Mouse (Mus musculus): ENCODE results near the gene Prkch.

Gene Prkch

DNA sequence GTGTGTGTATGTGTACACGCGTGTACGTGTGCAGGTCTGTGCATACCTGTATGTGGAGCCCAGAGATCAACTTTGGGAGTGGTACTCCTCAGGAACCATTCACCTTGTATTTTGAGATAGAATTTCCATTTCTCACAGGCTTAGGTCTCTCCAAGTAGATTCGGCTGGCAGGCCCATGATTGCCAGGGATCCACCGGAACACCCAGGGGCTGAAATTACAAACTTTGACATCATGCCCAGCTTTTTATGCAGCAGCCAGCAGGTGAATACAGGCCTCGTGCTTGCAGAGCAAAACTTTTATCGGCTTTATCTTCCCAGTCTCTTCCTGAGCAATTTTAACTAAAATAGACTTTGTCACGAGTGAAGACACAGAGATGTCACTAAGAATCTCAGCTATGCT is 217.2 kb downstream of the Prkch start:
- DNase-seq (ENCODE audit: low spot score) = no peak

DNA sequence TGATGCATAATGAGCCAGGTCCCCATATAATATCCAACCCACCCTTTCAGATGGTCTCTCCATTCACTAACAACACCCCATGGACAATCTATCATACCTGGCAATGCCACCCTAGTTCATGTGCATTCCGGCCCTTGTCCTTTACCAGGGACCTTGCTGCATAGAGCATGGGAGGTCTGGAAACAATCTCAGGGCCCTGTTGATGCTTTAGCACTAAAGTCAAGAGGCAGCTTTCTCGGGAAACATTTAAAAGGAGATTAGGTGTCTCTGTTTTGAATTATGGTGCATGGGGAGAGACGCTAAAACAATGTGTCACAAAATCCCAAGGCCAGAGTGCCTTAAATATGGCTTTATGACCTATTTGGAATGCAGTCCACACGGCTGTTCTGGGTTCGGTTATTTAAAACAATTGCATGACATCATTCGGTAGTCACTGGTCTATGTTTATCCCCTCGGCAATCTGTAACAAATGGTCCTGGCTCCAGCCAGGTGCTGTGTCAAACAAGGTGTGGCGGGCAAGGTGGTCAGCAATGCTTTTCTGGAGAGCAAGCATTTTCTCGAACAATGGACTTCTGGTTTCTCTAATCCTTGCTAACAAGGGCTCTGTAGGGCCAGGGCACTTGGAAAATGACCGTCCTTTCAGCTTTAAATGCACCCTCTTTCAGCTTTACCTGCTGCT is 217.9 kb downstream of the Prkch start:
- DNase-seq (ENCODE audit: low spot score) = no peak

- no peak for DNase-seq (ENCODE audit: low spot score)
Measured at GRCm38 (mm10) chr12:73803946-73804345, 219.3 kb downstream of the Prkch start.

- DNase-seq (ENCODE audit: low spot score) = no peak
Measured at GRCm38 (mm10) chr12:73805541-73805940, 220.9 kb downstream of the Prkch start.

- no peak for DNase-seq (ENCODE audit: low spot score)
Measured at GRCm38 (mm10) chr12:73806003-73806402, 221.4 kb downstream of the Prkch start.

GRCm38 (mm10) chr12:73807228-73807627 is 222.6 kb downstream of the Prkch start:
- DNase-seq (ENCODE audit: low spot score) = no peak

- no peak for DNase-seq (ENCODE audit: low spot score)
Measured at GRCm38 (mm10) chr12:73810041-73810795, 225.6 kb downstream of the Prkch start.

DNA sequence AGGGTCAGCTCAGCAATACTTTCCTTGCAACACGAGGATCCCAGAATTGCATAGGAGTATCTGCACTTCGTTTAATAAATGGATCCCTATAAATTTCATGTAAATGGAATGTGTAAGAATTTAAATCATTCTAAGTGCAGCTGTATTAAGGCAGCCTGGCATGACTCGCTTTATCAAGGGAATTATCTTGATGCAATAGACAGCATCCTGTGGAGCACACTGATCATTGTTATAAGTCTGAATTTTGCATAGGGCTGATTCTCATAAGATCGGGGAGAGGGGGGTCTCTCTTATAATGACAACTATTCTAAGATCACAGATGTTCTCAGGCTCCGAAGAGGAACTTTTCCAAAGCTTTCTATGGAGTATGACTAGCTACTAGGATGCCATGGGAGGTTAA is 226.3 kb downstream of the Prkch start:
- no peak for DNase-seq (ENCODE audit: low spot score)

GRCm38 (mm10) chr12:73812198-73812597 is 227.6 kb downstream of the Prkch start:
- DNase-seq (ENCODE audit: low spot score) = no peak

DNA sequence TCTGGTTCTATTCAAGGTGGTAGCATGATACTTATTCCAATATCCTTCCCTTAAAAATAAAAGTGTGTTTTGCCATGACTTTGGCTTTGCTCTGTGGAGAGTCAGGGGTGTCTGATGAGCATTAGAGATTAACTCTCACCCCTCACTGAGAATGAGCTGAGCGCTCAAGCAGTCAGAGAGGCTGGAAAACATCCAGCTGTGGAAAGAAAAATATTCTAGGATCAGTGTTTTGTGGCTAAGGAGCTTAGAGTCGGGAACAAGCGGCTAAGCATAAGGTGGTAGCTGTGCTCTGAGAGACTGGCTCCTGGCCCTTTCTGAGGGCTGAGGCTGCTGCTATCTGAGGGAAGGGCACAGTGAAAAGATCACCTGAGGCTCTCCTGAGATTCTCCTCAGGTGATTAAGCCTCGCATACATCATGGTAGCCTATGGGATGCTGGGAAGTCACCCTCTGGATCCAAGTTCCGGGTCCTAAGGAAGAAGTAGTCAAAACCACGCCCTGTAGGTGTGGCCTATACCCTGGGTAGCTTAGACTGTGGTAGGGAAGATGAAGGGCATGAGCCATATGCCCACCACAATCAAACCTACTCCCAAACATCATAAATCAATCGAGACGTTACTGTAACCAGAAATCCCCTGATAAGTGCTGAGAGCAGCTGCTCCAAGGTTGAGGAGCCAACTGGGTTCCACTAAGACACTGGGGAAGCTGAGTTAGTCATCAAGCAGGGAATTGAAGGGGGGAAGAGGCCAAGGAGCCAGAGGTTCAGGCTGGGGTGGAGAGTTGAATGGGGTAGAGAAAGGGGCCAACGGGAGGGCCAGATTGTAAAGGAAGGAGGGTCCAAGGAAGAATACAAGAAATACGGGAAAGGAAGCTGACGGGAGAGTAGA is 228.7 kb downstream of the Prkch start:
- DNase-seq (ENCODE audit: low spot score) = no peak

- DNase-seq (ENCODE audit: low spot score) = no peak
Measured at GRCm38 (mm10) chr12:73814056-73814735, 229.6 kb downstream of the Prkch start.

DNA sequence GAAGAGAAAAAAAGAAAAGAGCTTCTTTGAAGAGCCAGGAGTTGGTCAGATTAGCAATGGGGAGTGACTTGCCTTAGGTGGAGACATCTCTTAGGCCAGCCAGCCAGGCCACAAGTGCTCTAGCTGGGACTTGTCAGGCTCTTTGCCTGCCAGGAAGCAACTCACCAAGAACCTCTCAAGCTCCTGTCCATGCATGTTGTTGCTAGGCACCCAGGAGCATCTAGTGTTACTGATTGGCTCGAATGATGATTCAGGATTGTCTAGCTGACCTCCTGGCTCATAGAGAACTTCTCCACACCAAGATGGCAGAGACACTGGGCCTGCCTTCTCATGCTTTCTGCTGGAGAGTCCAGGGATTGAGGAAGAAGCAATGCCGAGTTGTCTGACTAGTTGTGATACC is 230.3 kb downstream of the Prkch start:
- no peak for DNase-seq (ENCODE audit: low spot score)

GRCm38 (mm10) chr12:73815463-73815862 is 230.9 kb downstream of the Prkch start:
- DNase-seq (ENCODE audit: low spot score) = no peak

- no peak for DNase-seq (ENCODE audit: low spot score)
Measured at GRCm38 (mm10) chr12:73815892-73816291, 231.3 kb downstream of the Prkch start.

GRCm38 (mm10) chr12:73816866-73817265 is 232.3 kb downstream of the Prkch start:
- DNase-seq (ENCODE audit: low spot score) = no peak

DNA sequence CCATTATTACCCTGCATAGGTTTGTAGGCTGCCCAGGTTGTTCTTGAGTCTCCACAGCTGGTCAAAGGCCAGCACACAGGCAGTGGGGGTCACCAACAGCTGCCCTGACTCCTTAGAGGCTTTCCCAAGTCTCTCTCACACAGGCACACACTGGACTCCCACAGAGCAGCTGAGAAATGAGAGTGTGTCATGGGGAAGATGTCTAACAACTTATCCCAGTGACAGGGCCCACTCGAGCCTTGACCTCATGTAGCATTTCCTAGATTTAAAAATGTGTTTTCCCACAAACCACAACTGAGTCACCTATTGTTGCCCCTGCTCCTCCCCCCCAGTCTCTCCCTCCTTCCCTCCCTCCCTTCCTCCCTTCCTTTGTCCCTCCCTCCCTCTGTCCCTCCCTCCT is 234.2 kb downstream of the Prkch start:
- DNase-seq (ENCODE audit: low spot score) = no peak

GRCm38 (mm10) chr12:73821176-73821575 is 236.6 kb downstream of the Prkch start:
- no peak for DNase-seq (ENCODE audit: low spot score)

GRCm38 (mm10) chr12:73822331-73822730 is 237.7 kb downstream of the Prkch start:
- no peak for DNase-seq (ENCODE audit: low spot score)

DNA sequence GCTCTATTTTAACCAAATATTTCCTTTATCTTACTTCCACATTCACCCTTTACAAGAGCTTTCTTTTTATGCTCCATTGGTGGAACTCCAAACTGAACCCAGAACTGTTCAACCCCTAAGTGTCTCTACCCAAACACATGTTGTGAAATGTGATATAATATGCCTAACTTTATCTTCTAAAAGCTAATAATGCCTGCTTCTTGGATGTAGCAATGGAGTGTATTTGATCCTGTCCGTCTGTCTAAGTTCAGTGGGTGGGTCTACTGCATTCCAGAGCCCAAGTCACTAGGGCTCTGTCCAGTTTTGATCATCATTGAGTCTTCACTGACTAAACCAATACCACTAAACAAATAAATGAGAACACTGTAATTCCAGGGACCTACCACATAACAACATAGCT is 240.2 kb downstream of the Prkch start:
- DNase-seq (ENCODE audit: low spot score) = no peak
